Mouse (Mus musculus): Measurements from ENCODE around the gene Gria2. TPM values are rescaled to one million over a fixed set of nuclear protein-coding genes. Genes with fewer than 3 reads are reported as not detected.

Gria2 gene
- polyA plus RNA-seq, 1 experiment, result not detected

DNA sequence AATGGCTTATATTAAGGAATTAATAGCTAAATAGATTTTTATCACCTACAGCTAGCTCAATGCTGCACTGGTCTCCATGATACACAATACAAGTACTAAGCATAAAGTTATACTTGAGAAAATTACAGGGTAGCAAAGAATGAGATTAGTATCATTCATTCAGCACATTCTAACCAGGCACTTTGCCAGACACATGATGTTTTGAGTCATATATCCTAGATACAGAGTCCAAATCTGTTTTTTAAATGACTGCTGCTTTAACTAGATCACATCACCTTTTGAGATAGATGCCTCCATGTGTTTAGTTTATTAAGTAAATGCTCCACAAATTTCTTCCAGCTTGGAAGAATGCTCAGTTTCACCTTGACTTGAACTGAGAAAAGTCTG, 21.5 kb downstream of the Gria2 start:
- H3K4me1 ChIP-seq, result no peaks in the 10 kb centered on the region
- H3K4me3 ChIP-seq (replicated peaks), result no peak overlapping the region
- no peaks in the 10 kb centered on the region for H3K27me3 ChIP-seq (replicated peaks)
- no peaks in the 10 kb centered on the region for H3K9me3 ChIP-seq
- no peaks in the 10 kb centered on the region for H3K36me3 ChIP-seq (replicated peaks; ENCODE audit: low read length)
- TF ChIP-seq FLI1 (IDR thresholded peaks at IDR 0.05; ENCODE audit: low read length) (no peak), GATA1 (IDR thresholded peaks at IDR 0.05; ENCODE audit: borderline replicate concordance, low read length) (no peak)

DNA sequence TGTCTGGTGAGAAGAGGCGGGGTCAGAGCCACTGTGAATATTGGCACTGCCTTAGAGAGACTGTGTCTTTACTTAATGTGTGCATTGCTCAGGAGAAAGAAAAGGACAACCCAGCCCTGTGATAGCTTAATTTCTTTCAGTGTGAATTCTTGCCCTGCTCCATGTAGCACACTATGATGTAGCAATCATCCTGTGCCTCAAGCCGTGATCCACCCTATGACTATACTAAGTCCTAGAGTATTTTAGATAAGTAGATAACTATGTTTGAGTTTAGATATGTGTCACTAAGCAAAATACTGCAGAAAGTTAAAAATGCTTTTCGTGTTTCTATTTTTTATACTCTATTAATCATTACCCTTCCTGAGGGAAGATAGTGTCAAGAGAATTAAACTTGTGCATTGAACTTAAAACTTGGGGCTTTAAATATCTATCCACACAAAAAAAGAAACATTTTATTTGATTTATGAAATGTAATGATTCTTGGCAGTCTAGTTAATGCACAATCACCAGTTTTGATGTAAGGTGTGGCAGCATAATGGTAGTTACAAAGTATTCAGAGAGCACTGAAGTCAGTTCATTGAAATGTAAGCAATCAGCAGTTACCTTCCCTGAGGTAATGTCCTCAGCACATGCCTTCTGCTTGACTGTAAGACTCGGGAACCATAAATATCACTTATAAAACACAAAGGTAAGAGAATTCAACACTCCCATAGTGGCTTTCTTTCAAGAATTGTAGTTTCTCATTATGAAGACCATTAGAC, 22.1 kb downstream of the Gria2 start:
- no peak overlapping the region for H3K4me3 ChIP-seq (replicated peaks)
- no peaks in the 10 kb centered on the region for H3K36me3 ChIP-seq (replicated peaks; ENCODE audit: low read length)
- no peaks in the 10 kb centered on the region for H3K9me3 ChIP-seq
- H3K27me3 ChIP-seq (replicated peaks), result no peaks in the 10 kb centered on the region
- no peak for TF ChIP-seq GATA1 (IDR thresholded peaks at IDR 0.05; ENCODE audit: borderline replicate concordance, low read length)
- TF ChIP-seq FLI1 (IDR thresholded peaks at IDR 0.05; ENCODE audit: low read length), result no peak
- H3K4me1 ChIP-seq, result no peaks in the 10 kb centered on the region

- TF ChIP-seq FLI1 (IDR thresholded peaks at IDR 0.05; ENCODE audit: low read length) (no peak), GATA1 (IDR thresholded peaks at IDR 0.05; ENCODE audit: borderline replicate concordance, low read length) (no peak)
- no peaks in the 10 kb centered on the region for H3K36me3 ChIP-seq (replicated peaks; ENCODE audit: low read length)
Measured at GRCm38 (mm10) chr3:80776628-80777027, 26.0 kb downstream of the Gria2 start.

DNA sequence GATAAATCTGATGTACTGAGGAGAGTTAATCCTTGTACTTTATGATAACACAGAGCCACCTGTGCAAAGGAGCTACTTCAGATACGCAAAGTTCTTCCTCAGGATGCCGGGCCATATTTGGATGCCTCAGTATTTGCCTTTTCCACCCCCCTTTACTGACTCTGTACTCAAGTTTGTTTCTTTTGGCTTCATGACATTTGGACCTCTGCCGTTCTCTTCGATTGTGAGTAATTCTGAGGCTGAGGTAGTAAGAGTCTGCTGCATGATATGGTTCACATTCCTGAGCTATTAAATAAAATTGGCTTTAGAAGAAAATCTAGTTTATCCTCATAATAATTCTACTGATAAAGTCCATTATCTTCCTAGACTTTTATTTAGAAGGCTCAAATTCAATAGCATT, 26.7 kb downstream of the Gria2 start:
- TF ChIP-seq FLI1 (IDR thresholded peaks at IDR 0.05; ENCODE audit: low read length) (no peak), GATA1 (IDR thresholded peaks at IDR 0.05; ENCODE audit: borderline replicate concordance, low read length) (no peak)
- H3K27me3 ChIP-seq (replicated peaks), result no peaks in the 10 kb centered on the region
- no peaks in the 10 kb centered on the region for H3K4me1 ChIP-seq
- H3K4me3 ChIP-seq (replicated peaks), result no peak overlapping the region
- no peaks in the 10 kb centered on the region for H3K9me3 ChIP-seq
- no peaks in the 10 kb centered on the region for H3K36me3 ChIP-seq (replicated peaks; ENCODE audit: low read length)

More at GRCm38 (mm10) chr3:80776628-80777027, 26.0 kb downstream of the Gria2 start:
- Histone ChIP-seq H3K9me3 (no peaks in the 10 kb centered on the region), H3K4me1 (no peaks in the 10 kb centered on the region), H3K27me3 (replicated peaks) (no peaks in the 10 kb centered on the region), H3K4me3 (replicated peaks) (no peak overlapping the region)

DNA sequence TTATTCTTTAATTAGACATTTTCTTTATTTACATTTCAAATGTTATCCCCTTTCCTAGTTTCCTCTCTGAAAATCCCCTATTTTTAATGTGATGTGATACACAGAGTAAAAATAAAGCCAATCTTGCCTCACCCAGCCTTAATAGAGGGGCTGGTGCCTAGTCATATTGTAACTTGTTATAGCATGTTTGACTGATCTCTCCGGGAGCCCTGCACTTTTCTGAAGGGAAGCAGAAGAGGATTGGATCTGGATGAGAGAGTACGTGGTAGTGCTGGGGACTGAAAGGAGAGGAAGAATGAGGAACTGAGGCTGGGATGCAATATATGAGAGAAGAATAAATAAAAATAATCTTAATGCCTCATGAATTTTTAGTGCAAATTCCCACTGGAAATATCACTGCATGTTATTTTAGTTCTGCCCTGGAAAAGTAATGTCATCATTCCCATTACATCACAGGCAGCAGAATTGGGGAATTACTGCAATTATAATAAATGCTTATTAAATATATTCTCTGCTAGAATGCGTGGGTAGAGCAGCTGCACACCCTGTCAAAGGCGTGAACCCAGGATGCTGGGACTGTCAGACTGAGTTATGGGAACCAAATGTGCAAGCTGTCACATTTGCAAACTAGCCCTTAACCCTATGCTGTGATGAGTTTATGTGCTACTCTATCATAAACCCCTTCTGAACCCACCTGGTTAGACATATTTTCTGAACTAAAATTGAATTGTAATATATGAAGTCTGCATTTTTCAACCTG, 28.4 kb downstream of the Gria2 start:
- Histone ChIP-seq H3K9me3 (no peaks in the 10 kb centered on the region), H3K27me3 (replicated peaks) (no peaks in the 10 kb centered on the region), H3K4me1 (no peaks in the 10 kb centered on the region), H3K36me3 (replicated peaks; ENCODE audit: low read length) (no peaks in the 10 kb centered on the region), H3K4me3 (replicated peaks) (no peak overlapping the region)
- no peak for TF ChIP-seq FLI1 (IDR thresholded peaks at IDR 0.05; ENCODE audit: low read length)
- no peak for TF ChIP-seq GATA1 (IDR thresholded peaks at IDR 0.05; ENCODE audit: borderline replicate concordance, low read length)

DNA sequence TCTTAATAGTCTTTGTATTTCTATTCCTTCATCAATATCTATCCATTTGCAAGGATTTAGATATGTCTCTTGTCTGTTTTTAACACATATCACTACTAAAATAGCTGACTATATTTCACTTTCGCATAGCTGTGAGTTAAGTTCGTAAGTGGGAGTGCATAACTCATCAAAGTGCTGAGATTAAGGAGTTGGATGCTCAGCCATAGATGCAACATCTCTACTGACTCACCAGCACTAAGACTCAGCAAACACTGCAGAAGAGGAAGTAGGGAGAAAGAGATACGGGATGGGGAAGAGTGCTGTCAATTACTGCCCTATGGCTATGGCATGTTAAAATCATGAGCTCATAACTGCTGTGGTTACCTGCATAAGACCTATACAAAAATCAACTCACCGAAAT, 29.4 kb downstream of the Gria2 start:
- Histone ChIP-seq H3K27me3 (replicated peaks) (no peaks in the 10 kb centered on the region), H3K4me3 (replicated peaks) (no peak overlapping the region), H3K36me3 (replicated peaks; ENCODE audit: low read length) (no peaks in the 10 kb centered on the region), H3K4me1 (no peaks in the 10 kb centered on the region), H3K9me3 (no peaks in the 10 kb centered on the region)
- TF ChIP-seq FLI1 (IDR thresholded peaks at IDR 0.05; ENCODE audit: low read length), result no peak
- TF ChIP-seq GATA1 (IDR thresholded peaks at IDR 0.05; ENCODE audit: borderline replicate concordance, low read length), result no peak

GRCm38 (mm10) chr3:80769506-80770235, 33.0 kb downstream of the Gria2 start:
- no peaks in the 10 kb centered on the region for H3K27me3 ChIP-seq (replicated peaks)
- H3K36me3 ChIP-seq (replicated peaks; ENCODE audit: low read length), result no peaks in the 10 kb centered on the region
- H3K4me1 ChIP-seq, result no peaks in the 10 kb centered on the region
- TF ChIP-seq FLI1 (IDR thresholded peaks at IDR 0.05; ENCODE audit: low read length), result no peak
- TF ChIP-seq GATA1 (IDR thresholded peaks at IDR 0.05; ENCODE audit: borderline replicate concordance, low read length), result no peak
- H3K4me3 ChIP-seq (replicated peaks), result no peak overlapping the region
- no peaks in the 10 kb centered on the region for H3K9me3 ChIP-seq

DNA sequence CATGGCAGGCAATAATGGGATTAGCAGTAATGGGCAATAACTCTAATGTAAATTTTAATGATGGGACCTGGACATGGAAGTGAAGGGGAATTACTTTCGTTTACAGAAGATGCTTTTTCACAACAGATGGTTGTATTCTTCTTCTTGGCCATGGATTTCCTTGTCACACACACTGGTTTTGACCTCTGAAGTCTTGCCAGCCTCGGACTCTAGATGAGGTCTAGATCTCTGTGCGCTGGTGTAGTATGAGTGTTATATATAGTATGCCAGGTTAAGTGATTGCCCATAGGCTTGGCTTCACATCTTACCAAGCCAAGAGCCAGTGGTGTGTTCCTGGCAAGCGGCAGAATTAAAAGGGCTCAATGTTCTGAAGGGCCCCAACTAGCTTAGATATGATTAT, 43.7 kb downstream of the Gria2 start:
- no peaks in the 10 kb centered on the region for H3K36me3 ChIP-seq (replicated peaks; ENCODE audit: low read length)
- TF ChIP-seq FLI1 (IDR thresholded peaks at IDR 0.05; ENCODE audit: low read length) (no peak), GATA1 (IDR thresholded peaks at IDR 0.05; ENCODE audit: borderline replicate concordance, low read length) (no peak)
- no peaks in the 10 kb centered on the region for H3K9me3 ChIP-seq
- no peak overlapping the region for H3K4me3 ChIP-seq (replicated peaks)
- no peaks in the 10 kb centered on the region for H3K4me1 ChIP-seq
- H3K27me3 ChIP-seq (replicated peaks), result no peaks in the 10 kb centered on the region

GRCm38 (mm10) chr3:80758363-80758762, 44.3 kb downstream of the Gria2 start:
- no peak for TF ChIP-seq FLI1 (IDR thresholded peaks at IDR 0.05; ENCODE audit: low read length)
- no peak for TF ChIP-seq GATA1 (IDR thresholded peaks at IDR 0.05; ENCODE audit: borderline replicate concordance, low read length)
- Histone ChIP-seq H3K4me3 (replicated peaks) (no peak overlapping the region), H3K36me3 (replicated peaks; ENCODE audit: low read length) (no peaks in the 10 kb centered on the region), H3K27me3 (replicated peaks) (no peaks in the 10 kb centered on the region), H3K9me3 (no peaks in the 10 kb centered on the region), H3K4me1 (no peaks in the 10 kb centered on the region)

All from megakaryocyte, embryonic 14.5 days (primary cell).